Mouse (Mus musculus) embryonic facial prominence, embryonic 14.5 days (tissue): ENCODE results near the gene Spem1. TPM values are rescaled to one million over a fixed set of nuclear protein-coding genes. Genes with fewer than 3 reads are reported as not detected.
A peak's percentile ranks its signal among the peaks of the same experiment; 100 is the strongest.

Experiments
- ATAC-seq: fragments of 200-750 bp; cut with Nextera tagmentation; 2 replicates; pipeline ENCODE4 v1.8.0; 2017; ENCODE audit warnings: low read depth, moderate number of reproducible peaks, moderate TSS enrichment
- DNase-seq: peaks from one replicate; pipeline ENCODE4 v3.0.0-alpha.2; 2015; ENCODE audit warnings: low spot score
- H3K27ac ChIP-seq: fragments of 300-500 bp; sonication (generic); replicated peaks from 2 replicates; pipeline ENCODE4 v1.5.1; 2014; ENCODE audit warnings: low read depth, mild to moderate bottlenecking, low read length, moderate library complexity
- H3K27me3 ChIP-seq: fragments of 300-500 bp; sonication (generic); replicated peaks from 2 replicates; pipeline ENCODE4 v1.6.1; 2014; ENCODE audit warnings: low read length; ENCODE audit not compliant: control insufficient read depth, insufficient read depth
- H3K36me3 ChIP-seq: fragments of 300-500 bp; sonication (generic); 2 replicates; pipeline ENCODE4 v1.6.1; 2014; ENCODE audit warnings: low read length, mixed read lengths; ENCODE audit not compliant: control insufficient read depth, insufficient read depth
- H3K4me1 ChIP-seq: fragments of 300-500 bp; sonication (generic); 2 replicates; pipeline ENCODE4 v1.6.1; 2014; ENCODE audit warnings: antibody characterized with exemption, low read length; ENCODE audit not compliant: control insufficient read depth, insufficient read depth
- H3K4me2 ChIP-seq: fragments of 300-500 bp; sonication (generic); 2 replicates; pipeline ENCODE4 v1.6.1; 2014; ENCODE audit warnings: low read depth, mild to moderate bottlenecking, low read length, moderate library complexity, mixed read lengths
- H3K4me3 ChIP-seq: fragments of 300-500 bp; sonication (generic); 2 replicates; pipeline ENCODE4 v1.5.1; 2014; ENCODE audit warnings: low read depth, mild to moderate bottlenecking, low read length
- H3K9ac ChIP-seq: fragments of 300-500 bp; sonication (generic); 2 replicates; pipeline ENCODE4 v1.6.1; 2014; ENCODE audit warnings: low read depth, mild to moderate bottlenecking, low read length, moderate library complexity, mixed read lengths
- H3K9me3 ChIP-seq: fragments of 300-500 bp; sonication (generic); 2 replicates; pipeline ENCODE4 v1.6.1; 2016; ENCODE audit warnings: low read length; ENCODE audit not compliant: control insufficient read depth
- WGBS: fragments of 180-500 bp; shearing (Covaris S2); extraction: QIAGEN DNeasy Blood & Tissue Kit; methylation state at CpG from one replicate; pipeline ENCODE4 v1.1.7; 2014; 5-methylcytosine and 5-hydroxymethylcytosine counted together
- polyA plus RNA-seq: library from polyadenylated mRNA; unstranded; fragments of >200 nt; fragmentation: Nextera tagmentation; extraction: Ambion mirVana; gene quantifications from 2 replicates; pipeline ENCODE4 v1.2.1, GENCODE M21; 2014

The Spem1 gene
- polyA plus RNA-seq, 1 experiment from 2014 or later: not detected

GRCm38 (mm10) chr11:69787306-69787705 lies 34.7 kb downstream of the Spem1 start:
- no peak for ATAC-seq
- Histone ChIP-seq H3K9me3 (no peaks in the 10 kb centered on the region), H3K4me1 (no peaks in the 10 kb centered on the region), H3K4me3 (no peak overlapping the region), H3K36me3 (no peaks in the 10 kb centered on the region), H3K27ac (no peak overlapping the region), H3K4me2 (no peak overlapping the region), H3K27me3 (no peaks in the 10 kb centered on the region), H3K9ac (no peak overlapping the region)
- DNase-seq: no peak
- WGBS: 91% methylated on average over 5 of the region's 5 CpGs

DNA sequence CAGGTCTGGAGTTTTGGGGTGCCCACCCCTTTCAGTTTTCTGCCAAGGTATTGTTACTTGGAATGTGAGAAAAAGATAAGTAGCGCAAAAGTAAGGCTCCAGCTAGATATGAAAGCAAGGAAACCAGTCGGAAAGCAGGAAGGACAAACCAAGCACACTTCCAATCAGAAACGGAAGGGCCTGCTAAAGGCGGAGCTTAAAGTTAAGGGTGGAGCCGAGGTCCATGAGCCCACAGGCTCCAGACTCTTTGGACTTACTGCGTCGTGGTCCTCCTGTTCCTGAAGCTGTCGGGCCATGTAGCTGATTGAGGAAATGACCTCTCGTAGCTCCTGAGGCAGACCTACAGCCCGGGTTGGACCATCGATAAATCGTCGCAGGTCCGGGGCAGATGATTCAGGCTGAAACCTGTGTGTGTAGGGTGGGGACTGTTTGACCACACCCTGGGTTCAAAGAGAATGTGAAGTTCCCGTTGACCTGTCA lies 37.1 kb downstream of the Spem1 start:
- H3K4me3 ChIP-seq: no peak overlapping the region
- no peaks in the 10 kb centered on the region for H3K9me3 ChIP-seq
- ATAC-seq (no peak), DNase-seq (no peak)
- 52% methylated on average over 15 of the region's 15 CpGs for whole genome bisulfite sequencing
- H3K36me3 ChIP-seq: no peaks in the 10 kb centered on the region
- no peaks in the 10 kb centered on the region for H3K27me3 ChIP-seq
- no peak overlapping the region for H3K9ac ChIP-seq
- no peaks in the 10 kb centered on the region for H3K4me1 ChIP-seq
- H3K27ac ChIP-seq: no peak overlapping the region
- H3K4me2 ChIP-seq: peak overlapping the region; percentile 15

DNA sequence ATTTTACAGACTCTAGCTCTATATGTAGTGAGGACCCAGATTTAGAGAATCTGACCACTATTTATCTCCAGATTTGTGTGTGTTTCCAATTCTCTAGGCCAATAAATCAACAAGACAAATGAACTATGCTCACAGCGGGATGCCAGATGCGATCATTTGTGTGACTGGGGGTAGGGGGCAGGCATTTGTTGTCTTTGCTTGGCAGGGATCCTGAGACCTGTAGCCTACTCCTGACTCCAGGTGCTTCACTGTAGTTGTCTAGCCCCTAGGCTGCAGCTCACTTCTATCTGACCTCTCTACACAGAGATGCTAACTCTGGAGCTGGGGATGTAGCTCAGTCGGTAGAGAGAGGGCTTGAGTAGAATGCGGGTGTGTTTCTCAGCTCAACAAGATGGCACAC lies 40.2 kb downstream of the Spem1 start:
- no peak overlapping the region for H3K4me2 ChIP-seq
- H3K9ac ChIP-seq: no peak overlapping the region
- no peak overlapping the region for H3K4me3 ChIP-seq
- H3K4me1 ChIP-seq: no peaks in the 10 kb centered on the region; the same call in 1 of the 2 replicates
- peaks cover 7% of the 10 kb centered on the region for H3K36me3 ChIP-seq
- no peaks in the 10 kb centered on the region for H3K27me3 ChIP-seq
- no peak overlapping the region for H3K27ac ChIP-seq
- ATAC-seq: no peak
- no peaks in the 10 kb centered on the region for H3K9me3 ChIP-seq
- no peak for DNase-seq
- WGBS: 31% methylated on average over 4 of the region's 4 CpGs

- no peaks in the 10 kb centered on the region for H3K9me3 ChIP-seq
- H3K4me3 ChIP-seq: no peak overlapping the region
- H3K4me2 ChIP-seq: no peak overlapping the region
- H3K4me1 ChIP-seq: no peaks in the 10 kb centered on the region; the same call in 1 of the 2 replicates
- DNase-seq (no peak), ATAC-seq (no peak)
- H3K27me3 ChIP-seq: no peaks in the 10 kb centered on the region
- peaks cover 22% of the 10 kb centered on the region for H3K36me3 ChIP-seq
- no peak overlapping the region for H3K27ac ChIP-seq
- 38% methylated on average over 7 of the region's 7 CpGs for WGBS
- H3K9ac ChIP-seq: no peak overlapping the region
Measured at GRCm38 (mm10) chr11:69778985-69779384, 43.0 kb downstream of the Spem1 start.

GRCm38 (mm10) chr11:69778258-69778982 lies 43.6 kb downstream of the Spem1 start:
- ATAC-seq (peak; percentile 41), DNase-seq (peak; percentile 56)
- Histone ChIP-seq H3K9me3 (no peaks in the 10 kb centered on the region), H3K4me3 (no peak overlapping the region), H3K27ac (no peak overlapping the region), H3K4me1 (no peaks in the 10 kb centered on the region; the same call in 1 of the 2 replicates), H3K27me3 (no peaks in the 10 kb centered on the region), H3K9ac (no peak overlapping the region), H3K4me2 (no peak overlapping the region), H3K36me3 (peaks cover 22% of the 10 kb centered on the region)
- 65% methylated on average over 19 of the region's 23 CpGs for WGBS

DNA sequence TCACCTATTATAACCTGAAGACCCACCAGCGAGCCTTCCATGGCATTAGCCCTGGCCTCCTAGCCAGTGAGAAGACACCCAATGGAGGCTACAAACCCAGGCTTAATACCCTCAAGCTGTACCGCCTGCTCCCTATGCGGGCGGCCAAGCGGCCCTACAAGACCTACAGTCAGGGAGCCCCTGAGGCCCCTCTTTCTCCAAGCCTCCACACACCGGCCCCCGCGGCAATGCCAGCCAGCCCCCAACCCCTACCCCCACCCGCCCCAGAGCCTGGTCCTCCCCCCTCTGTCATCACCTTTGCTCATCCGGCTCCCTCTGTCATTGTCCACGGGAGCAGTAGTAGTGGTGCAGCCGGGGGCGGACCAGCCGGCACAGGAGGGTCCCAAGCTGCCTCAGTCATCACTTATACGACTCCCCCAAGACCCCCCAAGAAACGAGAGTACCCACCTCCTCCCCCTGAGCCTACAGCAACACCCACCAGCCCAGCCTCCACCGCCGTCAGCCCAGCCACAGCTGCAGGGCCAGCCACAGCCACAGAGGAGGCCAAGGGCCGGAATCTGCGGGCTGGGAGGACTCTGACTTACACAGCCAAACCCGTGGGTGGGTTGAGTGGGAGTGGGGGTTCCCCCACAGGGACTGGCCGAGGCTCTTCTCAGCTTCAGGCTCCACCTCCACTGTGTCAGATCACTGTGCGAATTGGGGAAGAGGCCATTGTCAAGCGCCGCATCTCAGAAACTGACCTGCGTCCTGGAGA lies 44.3 kb downstream of the Spem1 start:
- Histone ChIP-seq H3K4me1 (no peaks in the 10 kb centered on the region; the same call in 1 of the 2 replicates), H3K36me3 (peaks cover 29% of the 10 kb centered on the region), H3K9me3 (no peaks in the 10 kb centered on the region), H3K4me3 (no peak overlapping the region), H3K4me2 (no peak overlapping the region), H3K27ac (no peak overlapping the region), H3K27me3 (no peaks in the 10 kb centered on the region), H3K9ac (no peak overlapping the region)
- WGBS: 57% methylated on average over 20 of the region's 26 CpGs
- ATAC-seq: no peak
- no peak for DNase-seq

DNA sequence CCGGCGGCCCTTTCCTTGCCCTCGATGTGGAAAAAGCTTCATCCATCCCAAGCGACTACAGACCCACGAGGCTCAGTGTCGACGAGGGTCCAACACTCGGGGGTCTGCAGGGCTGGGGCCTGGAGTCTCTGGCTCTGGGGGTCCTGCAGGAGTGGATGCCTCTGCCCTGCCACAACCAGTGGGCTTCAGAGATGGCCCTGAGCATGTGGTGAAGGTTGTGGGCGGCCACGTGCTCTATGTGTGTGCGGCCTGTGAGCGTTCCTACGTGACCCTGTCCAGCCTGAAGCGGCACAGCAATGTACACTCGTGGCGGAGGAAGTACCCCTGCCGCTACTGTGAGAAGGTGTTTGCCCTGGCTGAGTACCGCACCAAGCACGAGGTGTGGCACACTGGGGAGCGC lies 45.5 kb downstream of the Spem1 start:
- Histone ChIP-seq H3K4me2 (no peak overlapping the region), H3K9me3 (no peaks in the 10 kb centered on the region), H3K27me3 (no peaks in the 10 kb centered on the region), H3K9ac (no peak overlapping the region), H3K4me1 (no peaks in the 10 kb centered on the region; the same call in 1 of the 2 replicates), H3K4me3 (no peak overlapping the region), H3K27ac (no peak overlapping the region), H3K36me3 (peaks cover 29% of the 10 kb centered on the region)
- DNase-seq (no peak), ATAC-seq (no peak)
- 81% methylated on average over 20 of the region's 20 CpGs for WGBS

- Histone ChIP-seq H3K36me3 (peaks cover 29% of the 10 kb centered on the region), H3K9ac (0 out of 2 replicates have a peak overlapping the region, but pooled peaks have one; percentile 8), H3K27me3 (no peaks in the 10 kb centered on the region), H3K9me3 (no peaks in the 10 kb centered on the region), H3K4me1 (no peaks in the 10 kb centered on the region; the same call in 1 of the 2 replicates), H3K4me3 (no peak overlapping the region), H3K4me2 (no peak overlapping the region), H3K27ac (no peak overlapping the region)
- 74% methylated on average over 10 of the region's 10 CpGs for WGBS
- ATAC-seq: no peak
- DNase-seq: no peak
Measured at GRCm38 (mm10) chr11:69775716-69776115, 46.3 kb downstream of the Spem1 start.
